Comparison of ENCODE assay signal across 7 mouse cellular contexts in the genomic region with DNA sequence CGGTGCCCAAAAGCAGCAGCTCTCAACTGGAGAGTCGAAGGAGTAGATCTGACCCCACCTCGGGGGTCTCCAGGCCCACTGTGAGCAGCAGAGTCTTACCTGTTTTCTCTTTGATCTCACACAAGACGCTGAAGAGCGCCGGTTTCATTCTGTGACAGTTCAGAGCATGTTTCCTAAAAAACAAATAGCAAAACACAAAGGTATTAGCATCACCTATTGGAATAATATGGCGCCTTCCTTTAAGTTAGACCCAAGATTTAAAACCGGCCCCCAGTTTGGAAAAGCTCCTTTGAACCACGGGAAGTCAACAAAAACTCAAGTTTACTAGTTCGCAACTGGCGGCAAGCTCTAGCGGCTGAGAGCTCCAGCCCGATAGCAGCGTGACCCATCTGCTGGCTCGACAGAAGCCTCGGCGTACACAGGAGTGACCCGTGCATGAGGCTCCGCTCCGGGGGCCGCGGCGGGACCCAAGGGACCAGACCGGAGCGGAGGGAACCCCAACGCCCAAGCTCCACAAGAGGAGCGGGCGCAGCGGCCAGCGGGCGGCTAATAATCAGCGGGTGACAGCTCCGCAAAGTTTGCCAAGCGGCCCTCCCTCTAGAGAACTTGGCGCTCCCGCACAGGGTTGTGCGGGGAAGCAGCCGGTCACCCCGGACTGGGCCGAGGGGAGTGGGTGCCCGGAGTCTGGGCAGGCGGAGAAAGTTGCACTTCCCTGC. TPM values are rescaled to one million over a fixed set of nuclear protein-coding genes. Genes with fewer than 3 reads are reported as not detected.
DNase-seq lines count a peak whose midpoint lies in the region; ATAC-seq and TF ChIP-seq lines count a peak whose summit lies in the region.

No protein-coding gene starts in this region.

- ATAC-seq in hindbrain, embryonic 16.5 days: no peak
- ATAC-seq in liver, embryonic 11.5 days (replicated peaks; ENCODE audit: low FRiP score): no peak
- no peak for ATAC-seq in neural tube, embryonic 11.5 days (ENCODE audit: insufficient read depth, low FRiP score, low TSS enrichment)

- H3K4me1 ChIP-seq in hindbrain, embryonic 16.5 days (ENCODE audit: control insufficient read depth, insufficient read depth, low read depth, low read length): no peaks in the 10 kb centered on the region; the same call in none of the 2 replicates
- H3K4me1 ChIP-seq in liver, embryonic 11.5 days (replicated peaks; ENCODE audit: control insufficient read depth, insufficient read depth, low read length): peaks cover 6% of the 10 kb centered on the region
- H3K4me1 ChIP-seq in neural tube, embryonic 11.5 days (ENCODE audit: control insufficient read depth, insufficient read depth, low read length): peaks cover 19% of the 10 kb centered on the region

- WGBS in hindbrain, embryonic 16.5 days: under 1% methylated on average over 40 of the region's 42 CpGs
- under 1% methylated on average over 42 of the region's 42 CpGs for WGBS in liver, embryonic 11.5 days
- whole genome bisulfite sequencing in neural tube, embryonic 11.5 days: under 1% methylated on average over 42 of the region's 42 CpGs

- intact Hi-C loops in gastrocnemius, adult 2 months (cut with DNase I): loop anchor here (10.0 kb wide), 2 partner anchors 144 to 264 kb away; no protein-coding TSS in a partner anchor

- no peaks in the 10 kb centered on the region for H3K9me3 ChIP-seq in hindbrain, embryonic 16.5 days (ENCODE audit: control insufficient read depth, low read length)
- no peaks in the 10 kb centered on the region for H3K9me3 ChIP-seq in liver, embryonic 11.5 days (ENCODE audit: control insufficient read depth, low read length)
- no peaks in the 10 kb centered on the region for H3K9me3 ChIP-seq in neural tube, embryonic 11.5 days (ENCODE audit: control insufficient read depth, low read length)

- TF ChIP-seq CTCF in gastrocnemius, adult 2 months (IDR thresholded peaks at IDR 0.05): no peak

- DNase-seq in ZHBTc4 (ENCODE audit: low read depth, low spot score): peak; percentile 60
- DNase-seq in cerebellum, adult 9-10 months: peak; percentile 44
- peak; percentile 48 for DNase-seq in gastrocnemius, adult 2 months
- peak; percentile 66 for DNase-seq in liver, embryonic 11.5 days (ENCODE audit: low spot score)
- peak; percentile 47 for DNase-seq in neural tube, embryonic 11.5 days (ENCODE audit: low spot score)
- peak; percentile 64 for DNase-seq in testis, postnatal 10 days (ENCODE audit: low spot score)

- no peaks in the 10 kb centered on the region for H3K36me3 ChIP-seq in hindbrain, embryonic 16.5 days (ENCODE audit: control insufficient read depth, insufficient read depth, low read length)
- no peaks in the 10 kb centered on the region for H3K36me3 ChIP-seq in liver, embryonic 11.5 days (ENCODE audit: control insufficient read depth, insufficient read depth, low read length)
- H3K36me3 ChIP-seq in neural tube, embryonic 11.5 days (ENCODE audit: control insufficient read depth, insufficient read depth, low read length): no peaks in the 10 kb centered on the region

- H3K4me3 ChIP-seq in gastrocnemius, adult 2 months: peak overlapping the region; percentile 90
- peak overlapping the region; percentile 91 for H3K4me3 ChIP-seq in hindbrain, embryonic 16.5 days (ENCODE audit: low read length)
- H3K4me3 ChIP-seq in liver, embryonic 11.5 days (ENCODE audit: low read depth, low read length): peak overlapping the region; percentile 93
- H3K4me3 ChIP-seq in neural tube, embryonic 11.5 days (ENCODE audit: low read depth, low read length): peak overlapping the region; percentile 94

- peak overlapping the region; percentile 92 for H3K9ac ChIP-seq in hindbrain, embryonic 16.5 days (ENCODE audit: low read depth, low read length)
- peak overlapping the region; percentile 96 for H3K9ac ChIP-seq in liver, embryonic 11.5 days (ENCODE audit: low read depth, low read length)
- H3K9ac ChIP-seq in neural tube, embryonic 11.5 days (ENCODE audit: low read length): peak overlapping the region; percentile 99

- no peaks in the 10 kb centered on the region for H3K27me3 ChIP-seq in hindbrain, embryonic 16.5 days (replicated peaks; ENCODE audit: control insufficient read depth, insufficient read depth, low read length)
- no peaks in the 10 kb centered on the region for H3K27me3 ChIP-seq in liver, embryonic 11.5 days (replicated peaks; ENCODE audit: control insufficient read depth, insufficient read depth, low read length)
- no peaks in the 10 kb centered on the region for H3K27me3 ChIP-seq in neural tube, embryonic 11.5 days (ENCODE audit: control insufficient read depth, insufficient read depth, low read length)

- H3K4me2 ChIP-seq in hindbrain, embryonic 16.5 days (ENCODE audit: low read length): peak overlapping the region; percentile 92
- peak overlapping the region; percentile 97 for H3K4me2 ChIP-seq in liver, embryonic 11.5 days
- peak overlapping the region; percentile 89 for H3K4me2 ChIP-seq in neural tube, embryonic 11.5 days (ENCODE audit: low read depth)

- H3K27ac ChIP-seq in gastrocnemius, adult 2 months: peak overlapping the region; percentile 92
- H3K27ac ChIP-seq in hindbrain, embryonic 16.5 days (ENCODE audit: low read depth, low read length): peak overlapping the region; percentile 98
- peak overlapping the region; percentile 100 for H3K27ac ChIP-seq in liver, embryonic 11.5 days (ENCODE audit: low read depth, low read length)
- H3K27ac ChIP-seq in neural tube, embryonic 11.5 days (ENCODE audit: low read depth, low read length): peak overlapping the region; percentile 100

RNA-seq across cellular contexts. Expression of a gene that starts 2.1 kb away (rescaled TPM):
- 1 to 10 TPM; 2.3 TPM for total RNA-seq in gastrocnemius, adult 2 months (2021)
- polyA plus RNA-seq in hindbrain, embryonic 16.5 days (2015; fragmentation: Nextera tagmentation; extraction: Ambion mirVana): 91.8 and 105 TPM in 2 replicates
- polyA plus RNA-seq in liver, embryonic 11.5 days (2014; fragmentation: Nextera tagmentation; extraction: Ambion mirVana): 19.6 and 22.9 TPM in 2 replicates
- polyA plus RNA-seq in neural tube, embryonic 11.5 days (2014; fragmentation: Nextera tagmentation; extraction: Ambion mirVana): 82.3 and 88.0 TPM in 2 replicates

RNA-seq across cellular contexts. Expression of a gene that starts 35.7 kb away (rescaled TPM):
- total RNA-seq in gastrocnemius, adult 2 months (2021): 10 to 100 TPM; 55.1 to 69.0 TPM
- polyA plus RNA-seq in hindbrain, embryonic 16.5 days (2015; fragmentation: Nextera tagmentation; extraction: Ambion mirVana): 85.5 and 94.3 TPM in 2 replicates
- polyA plus RNA-seq in liver, embryonic 11.5 days (2014; fragmentation: Nextera tagmentation; extraction: Ambion mirVana): 62.4 and 70.0 TPM in 2 replicates
- 91.4 and 108 TPM in 2 replicates for polyA plus RNA-seq in neural tube, embryonic 11.5 days (2014; fragmentation: Nextera tagmentation; extraction: Ambion mirVana)
